Mouse (Mus musculus): Measurements from ENCODE around the gene A430005L14Rik.

GRCm38 (mm10) chr4:153951692-153952091, 5.3 kb upstream of the A430005L14Rik start:
- no peak for TF ChIP-seq MAX (IDR thresholded peaks at IDR 0.05; ENCODE audit: low read depth)
- TF ChIP-seq POLR2A (IDR thresholded peaks at IDR 0.05; ENCODE audit: insufficient read length, low read depth): no peak
- TF ChIP-seq USF1 (IDR thresholded peaks at IDR 0.05; ENCODE audit: low read depth): no peak
- no peak for TF ChIP-seq E2F4 (IDR thresholded peaks at IDR 0.05; ENCODE audit: insufficient read depth)
- TF ChIP-seq REST (IDR thresholded peaks at IDR 0.05; ENCODE audit: insufficient read depth, insufficient read length): no peak

Measured in myocyte (in vitro differentiated cells).